Mouse (Mus musculus): ENCODE results near the gene Apbb2.

The Apbb2 gene

GRCm38 (mm10) chr5:66328766-66329165, 289.8 kb downstream of the Apbb2 start:
- DNase-seq = no peak

GRCm38 (mm10) chr5:66327949-66328726, 290.4 kb downstream of the Apbb2 start:
- DNase-seq = no peak

- DNase-seq = no peak
These were observed 292.2 kb downstream of the Apbb2 start for GRCm38 (mm10) chr5:66326395-66326794.

- peak; percentile 66 for DNase-seq
These were observed 295.0 kb downstream of the Apbb2 start for GRCm38 (mm10) chr5:66323603-66324002.

- DNase-seq = no peak
These were observed 295.5 kb downstream of the Apbb2 start for GRCm38 (mm10) chr5:66323131-66323530.

- DNase-seq = no peak
These were observed 298.7 kb downstream of the Apbb2 start for GRCm38 (mm10) chr5:66319827-66320404.

- no peak for DNase-seq
These were observed 299.2 kb downstream of the Apbb2 start for GRCm38 (mm10) chr5:66319341-66319740.

- DNase-seq = peak; percentile 46
These were observed 302.8 kb downstream of the Apbb2 start for GRCm38 (mm10) chr5:66315791-66316190.

GRCm38 (mm10) chr5:66310806-66311205, 307.8 kb downstream of the Apbb2 start:
- no peak for DNase-seq

GRCm38 (mm10) chr5:66310328-66310727, 308.3 kb downstream of the Apbb2 start:
- DNase-seq = no peak

- peak; percentile 52 for DNase-seq
These were observed 313.1 kb downstream of the Apbb2 start for GRCm38 (mm10) chr5:66305511-66305910.

GRCm38 (mm10) chr5:66304300-66305067, 314.1 kb downstream of the Apbb2 start:
- no peak for DNase-seq

GRCm38 (mm10) chr5:66302873-66303272, 315.7 kb downstream of the Apbb2 start:
- peak; percentile 42 for DNase-seq

- no peak for DNase-seq
These were observed 316.3 kb downstream of the Apbb2 start for GRCm38 (mm10) chr5:66302085-66302815.

GRCm38 (mm10) chr5:66300576-66300975, 318.0 kb downstream of the Apbb2 start:
- no peak for DNase-seq

GRCm38 (mm10) chr5:66298856-66299255, 319.7 kb downstream of the Apbb2 start:
- DNase-seq = no peak

GRCm38 (mm10) chr5:66296116-66296515, 322.5 kb downstream of the Apbb2 start:
- DNase-seq = no peak

GRCm38 (mm10) chr5:66294952-66295351, 323.6 kb downstream of the Apbb2 start:
- DNase-seq = no peak

- no peak for DNase-seq
These were observed 324.4 kb downstream of the Apbb2 start for GRCm38 (mm10) chr5:66294106-66294625.

GRCm38 (mm10) chr5:66280742-66281141, 337.8 kb downstream of the Apbb2 start:
- DNase-seq = no peak

- no peak for DNase-seq
These were observed 338.9 kb downstream of the Apbb2 start for GRCm38 (mm10) chr5:66279650-66280049.

GRCm38 (mm10) chr5:66274417-66274816, 344.2 kb downstream of the Apbb2 start:
- DNase-seq = no peak

- no peak for DNase-seq
These were observed 347.4 kb downstream of the Apbb2 start for GRCm38 (mm10) chr5:66271141-66271540.
